Comparison of ENCODE assay signal across 8 mouse cellular contexts in the genomic region with DNA sequence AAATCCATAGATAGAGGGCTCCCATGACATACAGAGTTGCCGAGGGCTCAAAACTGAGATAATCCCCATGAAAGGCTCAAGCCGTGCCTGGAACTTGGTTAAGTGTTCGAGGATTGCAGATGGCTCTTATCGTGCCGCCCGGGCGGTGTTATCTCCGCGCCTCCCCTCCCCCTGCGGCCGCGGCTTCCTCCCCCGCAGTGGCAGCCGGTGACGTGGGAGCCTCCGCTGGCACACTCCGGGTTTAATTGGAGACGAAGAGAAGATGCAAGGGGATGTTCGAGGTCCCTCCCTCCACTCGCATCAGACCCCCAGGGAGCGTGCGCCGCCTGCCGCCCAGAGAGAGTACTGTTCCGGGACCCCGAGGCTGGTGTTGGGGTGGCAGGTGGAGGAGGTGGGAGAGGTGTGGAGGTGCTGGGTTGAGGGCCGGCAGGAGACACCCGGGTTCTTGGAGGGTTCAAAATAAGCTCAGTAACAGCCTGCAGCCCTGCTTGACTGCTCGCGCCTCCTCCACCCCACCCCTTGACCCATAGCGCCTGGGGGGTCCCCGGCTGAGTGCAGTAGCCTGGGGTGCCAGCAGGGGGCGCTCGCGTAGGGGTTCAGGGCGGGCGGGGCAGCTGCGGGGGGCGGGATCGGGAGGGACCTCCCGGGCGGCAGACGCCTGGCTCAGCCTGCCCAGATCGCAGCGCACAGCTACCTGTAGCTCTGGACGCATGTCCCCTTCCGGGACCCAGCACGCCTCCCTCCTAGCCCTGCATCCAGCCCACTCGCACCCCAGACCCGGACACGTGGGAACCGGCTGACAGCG. TPM values are rescaled to one million over a fixed set of nuclear protein-coding genes. Genes with fewer than 3 reads are reported as not detected.
A peak's percentile ranks its signal among the peaks of the same experiment; 100 is the strongest.
DNase-seq lines count a peak whose midpoint lies in the region; ATAC-seq and TF ChIP-seq lines count a peak whose summit lies in the region.

A gene (plus strand): TSS at position 244 of the 805 bp plus-strand sequence.

- H3K27me3 ChIP-seq in MEL (ENCODE audit: control insufficient read depth in 1 of 2, insufficient read depth in 2 of 2, low read length in 2 of 2) = no peaks in the 10 kb centered on the region
- peaks cover 61% of the 10 kb centered on the region for H3K27me3 ChIP-seq in erythroblast, embryonic 14.5 days (ENCODE audit: control insufficient read depth)
- H3K27me3 ChIP-seq in hindbrain, embryonic 12.5 days = peaks cover 64% of the 10 kb centered on the region

- peak; percentile 52 to 97 (median 52); a peak in 5 of 6 replicates for TF ChIP-seq CTCF in MEL (IDR thresholded peaks at IDR 0.05 in 2 of 3, conservative IDR thresholded peaks at IDR 0.05 in 1 of 3; ENCODE audit: control insufficient read depth in 1 of 3, insufficient read depth in 1 of 3, low read depth in 2 of 3, low read length in 3 of 3, poor library complexity in 1 of 3, severe bottlenecking in 1 of 3)

- no peak for ATAC-seq in hindbrain, embryonic 12.5 days (ENCODE audit: low FRiP score)

- H3K9ac ChIP-seq in MEL (ENCODE audit: control insufficient read depth, low read depth, low read length, poor library complexity, severe bottlenecking) = peak within 1 kb of the TSS; percentile 66
- H3K9ac ChIP-seq in hindbrain, embryonic 12.5 days = no peak within 1 kb of the TSS

- peak; percentile 93 for DNase-seq in MEL (ENCODE audit: low read depth, low spot score)
- peak; percentile 84 for DNase-seq in brain, adult 2 months (ENCODE audit: low read depth, low spot score)
- DNase-seq in layer of hippocampus, postnatal 36 days = peak; percentile 81
- peak; percentile 54 for DNase-seq in lung, postnatal 10 days
- peak; percentile 60 for DNase-seq in ovary, postnatal 36 days (ENCODE audit: low spot score)
- peak; percentile 95 for DNase-seq in thymus, postnatal 14 days

- peak within 1 kb of the TSS; percentile 43 for H3K4me2 ChIP-seq in hindbrain, embryonic 12.5 days (replicated peaks)

- H3K4me3 ChIP-seq in MEL (ENCODE audit: control insufficient read depth in 1 of 2, insufficient read depth in 1 of 2, low read depth in 2 of 2, low read length in 2 of 2) = peak within 1 kb of the TSS; percentile 51 to 68; a peak in 3 of 4 replicates
- H3K4me3 ChIP-seq in erythroblast, embryonic 14.5 days (replicated peaks) = peak within 1 kb of the TSS; percentile 41
- H3K4me3 ChIP-seq in hindbrain, embryonic 12.5 days = peak within 1 kb of the TSS; percentile 16

- 2% methylated on average over 53 of the region's 53 CpGs for WGBS in hindbrain, embryonic 12.5 days

- H3K27ac ChIP-seq in MEL (ENCODE audit: control insufficient read depth, low read depth, low read length) = peak within 1 kb of the TSS; percentile 61
- no peak within 1 kb of the TSS for H3K27ac ChIP-seq in hindbrain, embryonic 12.5 days

- no peaks in the 10 kb centered on the region for H3K79me2 ChIP-seq in MEL (ENCODE audit: control insufficient read depth, insufficient read depth, low read length, poor library complexity)

- peak; percentile 84 to 95 for TF ChIP-seq EP300 in MEL (IDR thresholded peaks at IDR 0.05; ENCODE audit: low read depth in 1 of 2, low read length in 2 of 2)

- peak; percentile 10 for TF ChIP-seq RAD21 in MEL (IDR thresholded peaks at IDR 0.05; ENCODE audit: low read depth, low read length)

- H3K36me3 ChIP-seq in MEL (ENCODE audit: control insufficient read depth in 1 of 2, insufficient read depth in 2 of 2, low read length in 2 of 2) = peaks cover 0 to 10% of the 10 kb centered on the region in 2 experiments; a peak in 2 of 4 replicates
- H3K36me3 ChIP-seq in erythroblast, embryonic 14.5 days (ENCODE audit: control insufficient read depth) = no peaks in the 10 kb centered on the region
- H3K36me3 ChIP-seq in hindbrain, embryonic 12.5 days = no peaks in the 10 kb centered on the region

- H3K4me1 ChIP-seq in MEL (ENCODE audit: control insufficient read depth in 1 of 2, insufficient read depth in 2 of 2, low read length in 2 of 2) = peaks cover 0 to 20% of the 10 kb centered on the region in 2 experiments; a peak in 3 of 4 replicates
- H3K4me1 ChIP-seq in erythroblast, embryonic 14.5 days (ENCODE audit: control insufficient read depth) = peaks cover 20% of the 10 kb centered on the region
- peaks cover 13% of the 10 kb centered on the region for H3K4me1 ChIP-seq in hindbrain, embryonic 12.5 days

- TF ChIP-seq POLR2A in MEL (IDR thresholded peaks at IDR 0.05; ENCODE audit: control insufficient read depth in 1 of 2, insufficient read depth in 1 of 2, low read depth in 1 of 2, low read length in 2 of 2, poor library complexity in 1 of 2) = no peak

- H3K9me3 ChIP-seq in MEL (replicated peaks; ENCODE audit: insufficient read depth, low read length) = no peaks in the 10 kb centered on the region
- H3K9me3 ChIP-seq in erythroblast, embryonic 14.5 days (ENCODE audit: control insufficient read depth, low read length) = no peaks in the 10 kb centered on the region
- no peaks in the 10 kb centered on the region for H3K9me3 ChIP-seq in hindbrain, embryonic 12.5 days (replicated peaks)

TF ChIP-seq in MEL, 35 proteins besides CTCF, POLR2A, EP300 and RAD21:
- TF ChIP-seq MAFK (IDR thresholded peaks at IDR 0.05; ENCODE audit: borderline replicate concordance, low read depth, low read length) (peak; percentile 81; the same call in 1 of the 2 replicates), CHD2 (IDR thresholded peaks at IDR 0.05; ENCODE audit: low read length) (peak; percentile 51), ZNF384 (IDR thresholded peaks at IDR 0.05; ENCODE audit: low read depth, low read length) (no peak), MYC (IDR thresholded peaks at IDR 0.05; ENCODE audit: low read depth, low read length) (no peak), MAX (IDR thresholded peaks at IDR 0.05; ENCODE audit: low read length) (0 out of 2 replicates have a peak, but pooled peaks have one; percentile 3), NRF1 (IDR thresholded peaks at IDR 0.05; ENCODE audit: insufficient read depth, low read depth, low read length, poor library complexity, severe bottlenecking) (0 out of 2 replicates have a peak, but pooled peaks have one; percentile 19), MEF2A (IDR thresholded peaks at IDR 0.05; ENCODE audit: extremely low read depth, insufficient replicate concordance, low read depth, low read length, poor library complexity, severe bottlenecking) (peak; percentile 66; the same call in 1 of the 2 replicates), MYB (IDR thresholded peaks at IDR 0.05; ENCODE audit: low read depth, low read length) (no peak), BHLHE40 (IDR thresholded peaks at IDR 0.05; ENCODE audit: borderline replicate concordance, low read depth, low read length) (peak; percentile 74), TBP (IDR thresholded peaks at IDR 0.05; ENCODE audit: low read depth, low read length) (no peak), ZKSCAN1 (IDR thresholded peaks at IDR 0.05; ENCODE audit: low read depth, low read length) (no peak), E2F4 (IDR thresholded peaks at IDR 0.05; ENCODE audit: borderline replicate concordance, low read depth, low read length) (no peak), NELFE (IDR thresholded peaks at IDR 0.05; ENCODE audit: low read depth, low read length) (no peak), ELF1 (IDR thresholded peaks at IDR 0.05; ENCODE audit: low read depth, low read length) (peak; percentile 38; the same call in 1 of the 2 replicates), SIN3A (IDR thresholded peaks at IDR 0.05; ENCODE audit: low read length) (peak; percentile 71; the same call in 1 of the 2 replicates), POLR2AphosphoS2 (IDR thresholded peaks at IDR 0.05; ENCODE audit: low read length) (no peak), MAZ (IDR thresholded peaks at IDR 0.05; ENCODE audit: low read depth, low read length) (peak; percentile 84; the same call in 1 of the 2 replicates), UBTF (IDR thresholded peaks at IDR 0.05; ENCODE audit: borderline replicate concordance, insufficient read depth, low read depth, low read length) (no peak), MXI1 (IDR thresholded peaks at IDR 0.05; ENCODE audit: low read depth, low read length) (peak; percentile 73; the same call in 1 of the 2 replicates), SMC3 (IDR thresholded peaks at IDR 0.05; ENCODE audit: low read depth, low read length) (peak; percentile 40), ETS1 (IDR thresholded peaks at IDR 0.05; ENCODE audit: low read depth, low read length) (peak; percentile 92), RCOR1 (IDR thresholded peaks at IDR 0.05; ENCODE audit: low read depth, low read length) (peak; percentile 98), HCFC1 (IDR thresholded peaks at IDR 0.05; ENCODE audit: low read depth, low read length) (0 out of 2 replicates have a peak, but pooled peaks have one; percentile 49), ZC3H11A (IDR thresholded peaks at IDR 0.05; ENCODE audit: low read depth, low read length) (0 out of 2 replicates have a peak, but pooled peaks have one; percentile 15), GATA1 (IDR thresholded peaks at IDR 0.05; ENCODE audit: low read depth, low read length) (peak; percentile 94), TCF12 (IDR thresholded peaks at IDR 0.05; ENCODE audit: low read depth, low read length) (peak; percentile 95), TAL1 (IDR thresholded peaks at IDR 0.05; ENCODE audit: low read length) (peak; percentile 80)

RNA-seq across cellular contexts. Expression of the gene that starts here (rescaled TPM):
- 0.26 and 0.69 TPM in 2 replicates for total RNA-seq in MEL (2012; rRNA removed)
- polyA plus RNA-seq in MEL (2012; ENCODE audit: insufficient read depth in 1 of 2, insufficient read length in 2 of 2, low read depth in 1 of 2, low replicate concordance in 2 of 2, missing spikeins in 1 of 2) = 1 to 10 TPM in 1 of 2 experiments, not detected in 1; 4.5 TPM
- 0.01 TPM in 1 of 2 replicates, not detected in the other for polyA plus RNA-seq in erythroblast, embryonic 14.5 days (2012)
- polyA plus RNA-seq in hindbrain, embryonic 12.5 days (2016; fragmentation: Nextera tagmentation; extraction: Ambion mirVana) = 0.06 and 0.38 TPM in 2 replicates
- 10 to 100 TPM; 91.6 to 92.0 TPM for total RNA-seq in layer of hippocampus, postnatal 36 days (2021)

Comparison
In these comparisons a context has a peak if more than half of its experiments do, and no peak if none do; other contexts are left out.
1. RNA of the gene that starts here (total RNA-seq): 91.6 to 92.0 TPM in layer of hippocampus, postnatal 36 days; 0.26 to 0.69 TPM in MEL; every median in the first group is over 10 times any median in the second.
2. Peak in every context shown above with its lines, with median percentiles within 50 percentile points of each other: DNase-seq and H3K4me3 ChIP-seq.